Mouse (Mus musculus): Measurements from ENCODE around the gene Pnisr. TPM values are rescaled to one million over a fixed set of nuclear protein-coding genes. Genes with fewer than 3 reads are reported as not detected.

Pnisr gene
- polyA plus RNA-seq (2014; fragmentation: Nextera tagmentation; extraction: Ambion mirVana), result 90.5 and 106 TPM in 2 replicates

DNA sequence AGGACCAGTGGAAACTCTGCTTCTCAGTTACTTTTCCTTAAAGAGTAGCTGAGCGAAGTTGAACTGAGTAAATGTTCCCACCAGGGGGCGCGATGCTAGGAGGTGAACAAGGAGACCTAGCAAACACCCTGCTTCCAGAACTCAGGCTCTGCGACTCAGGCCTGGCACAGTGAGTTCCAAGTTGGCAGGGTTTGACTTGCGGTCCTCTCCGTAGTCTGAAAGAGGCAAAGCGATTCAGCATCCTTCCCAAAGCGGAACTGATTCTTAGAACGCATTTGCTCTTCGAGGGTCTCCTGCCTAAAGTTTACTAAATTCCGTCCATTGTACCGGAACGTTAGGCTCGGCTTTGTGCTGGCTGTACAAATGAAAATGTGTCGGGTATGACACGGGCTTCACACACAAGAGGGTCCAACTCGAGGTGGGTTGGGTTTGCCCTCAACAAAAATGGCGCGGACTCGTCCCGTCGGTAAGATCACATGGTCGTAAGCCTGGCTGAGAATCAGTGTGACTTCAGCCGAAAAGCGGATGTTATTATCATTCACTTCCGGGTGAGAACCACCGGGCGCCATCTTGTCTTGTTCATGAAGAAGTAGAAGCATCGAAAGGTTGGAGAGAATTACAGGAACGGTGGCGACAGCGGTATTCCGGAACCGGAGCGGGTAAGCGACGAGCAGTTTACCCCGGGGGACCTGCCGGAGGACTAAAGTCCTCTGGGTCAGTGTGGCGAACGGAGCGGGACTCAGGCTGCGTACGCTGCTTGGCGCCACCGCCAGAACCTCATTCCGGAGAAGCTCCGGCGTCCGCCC, at the start of gene Pnisr:
Gene Pnisr, plus strand, starts transcription at position 103 of the 806 bp plus-strand sequence.
- under 1% methylated on average over 50 of the region's 50 CpGs for WGBS (ENCODE audit: insufficient replicate concordance)

GRCm38 (mm10) chr4:21801013-21801412, 46.4 kb upstream of the Pnisr start:
- no peak for ATAC-seq (replicated peaks; ENCODE audit: insufficient number of reproducible peaks, low FRiP score, low TSS enrichment)
- H3K4me1 ChIP-seq (ENCODE audit: control insufficient read depth, insufficient read depth, low read length), result no peaks in the 10 kb centered on the region
- no peak overlapping the region for H3K4me3 ChIP-seq (ENCODE audit: low read depth, low read length)
- H3K27me3 ChIP-seq (ENCODE audit: control insufficient read depth, insufficient read depth, low read length), result no peaks in the 10 kb centered on the region
- WGBS (ENCODE audit: insufficient replicate concordance), result 95% methylated on average over 1 of the region's 1 CpGs
- H3K27ac ChIP-seq (ENCODE audit: low read depth, low read length), result no peak overlapping the region
- H3K4me2 ChIP-seq, result no peak overlapping the region
- H3K9me3 ChIP-seq (replicated peaks; ENCODE audit: control insufficient read depth, low read length), result no peaks in the 10 kb centered on the region
- H3K9ac ChIP-seq (ENCODE audit: low read depth, low read length), result no peak overlapping the region
- peaks cover 5% of the 10 kb centered on the region; the same call in 1 of the 2 replicates for H3K36me3 ChIP-seq (ENCODE audit: control insufficient read depth, insufficient read depth, low read length)

More for the DNA sequence above, at the start of gene Pnisr:
- ATAC-seq (replicated peaks; ENCODE audit: insufficient number of reproducible peaks, low FRiP score, low TSS enrichment), result peak; percentile 98
- peak within 1 kb of the TSS; percentile 68 for H3K4me2 ChIP-seq
- H3K27me3 ChIP-seq (ENCODE audit: control insufficient read depth, insufficient read depth, low read length), result no peaks in the 10 kb centered on the region
- no peaks in the 10 kb centered on the region for H3K9me3 ChIP-seq (replicated peaks; ENCODE audit: control insufficient read depth, low read length)
- H3K27ac ChIP-seq (ENCODE audit: low read depth, low read length), result peak within 1 kb of the TSS; percentile 97
- H3K4me1 ChIP-seq (ENCODE audit: control insufficient read depth, insufficient read depth, low read length), result 0 out of 2 replicates have a peak, but pooled peaks cover 3% of the 10 kb centered on the region
- peak within 1 kb of the TSS; percentile 99 for H3K9ac ChIP-seq (ENCODE audit: low read depth, low read length)
- H3K4me3 ChIP-seq (ENCODE audit: low read depth, low read length), result peak within 1 kb of the TSS; percentile 90
- H3K36me3 ChIP-seq (ENCODE audit: control insufficient read depth, insufficient read depth, low read length), result no peaks in the 10 kb centered on the region

GRCm38 (mm10) chr4:21801620-21802019, 45.8 kb upstream of the Pnisr start:
- Histone ChIP-seq H3K27ac (ENCODE audit: low read depth, low read length) (no peak overlapping the region), H3K36me3 (ENCODE audit: control insufficient read depth, insufficient read depth, low read length) (peaks cover 5% of the 10 kb centered on the region; the same call in 1 of the 2 replicates), H3K4me3 (ENCODE audit: low read depth, low read length) (no peak overlapping the region), H3K9me3 (replicated peaks; ENCODE audit: control insufficient read depth, low read length) (no peaks in the 10 kb centered on the region), H3K4me2 (no peak overlapping the region), H3K9ac (ENCODE audit: low read depth, low read length) (no peak overlapping the region), H3K27me3 (ENCODE audit: control insufficient read depth, insufficient read depth, low read length) (no peaks in the 10 kb centered on the region), H3K4me1 (ENCODE audit: control insufficient read depth, insufficient read depth, low read length) (no peaks in the 10 kb centered on the region)
- 78% methylated on average over 2 of the region's 2 CpGs for WGBS (ENCODE audit: insufficient replicate concordance)
- no peak for ATAC-seq (replicated peaks; ENCODE audit: insufficient number of reproducible peaks, low FRiP score, low TSS enrichment)

GRCm38 (mm10) chr4:21807204-21807603, 40.2 kb upstream of the Pnisr start:
- Histone ChIP-seq H3K36me3 (ENCODE audit: control insufficient read depth, insufficient read depth, low read length) (peaks cover 3% of the 10 kb centered on the region; the same call in 1 of the 2 replicates), H3K9ac (ENCODE audit: low read depth, low read length) (no peak overlapping the region), H3K27ac (ENCODE audit: low read depth, low read length) (no peak overlapping the region), H3K27me3 (ENCODE audit: control insufficient read depth, insufficient read depth, low read length) (no peaks in the 10 kb centered on the region), H3K4me2 (no peak overlapping the region), H3K4me3 (ENCODE audit: low read depth, low read length) (no peak overlapping the region), H3K9me3 (replicated peaks; ENCODE audit: control insufficient read depth, low read length) (no peaks in the 10 kb centered on the region), H3K4me1 (ENCODE audit: control insufficient read depth, insufficient read depth, low read length) (no peaks in the 10 kb centered on the region)
- WGBS (ENCODE audit: insufficient replicate concordance), result 80% methylated on average over 5 of the region's 5 CpGs
- ATAC-seq (replicated peaks; ENCODE audit: insufficient number of reproducible peaks, low FRiP score, low TSS enrichment), result no peak

DNA sequence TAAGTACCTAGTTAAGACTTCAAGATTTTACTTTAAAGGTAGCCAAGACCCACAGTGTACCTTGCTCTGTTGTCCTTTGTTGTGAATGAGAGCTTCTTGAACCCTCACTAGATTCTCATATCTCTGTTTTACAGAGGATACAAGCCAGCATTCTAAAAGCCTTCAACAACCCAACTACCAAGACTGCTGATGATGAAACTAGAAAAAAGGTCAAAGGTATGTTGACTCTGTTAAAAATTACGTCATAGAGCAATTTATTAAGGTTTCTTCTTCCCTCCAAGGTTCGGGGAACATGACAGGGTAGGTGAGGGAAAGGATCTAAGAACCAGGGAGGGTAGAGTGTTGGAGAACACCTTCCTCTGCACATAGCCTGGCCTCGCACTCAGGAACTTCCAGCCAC, 36.8 kb upstream of the Pnisr start:
- Histone ChIP-seq H3K9ac (ENCODE audit: low read depth, low read length) (no peak overlapping the region), H3K27me3 (ENCODE audit: control insufficient read depth, insufficient read depth, low read length) (no peaks in the 10 kb centered on the region), H3K36me3 (ENCODE audit: control insufficient read depth, insufficient read depth, low read length) (0 out of 2 replicates have a peak, but pooled peaks cover under 1% of the 10 kb centered on the region), H3K4me3 (ENCODE audit: low read depth, low read length) (no peak overlapping the region), H3K4me2 (no peak overlapping the region), H3K4me1 (ENCODE audit: control insufficient read depth, insufficient read depth, low read length) (no peaks in the 10 kb centered on the region), H3K27ac (ENCODE audit: low read depth, low read length) (no peak overlapping the region), H3K9me3 (replicated peaks; ENCODE audit: control insufficient read depth, low read length) (no peaks in the 10 kb centered on the region)
- no peak for ATAC-seq (replicated peaks; ENCODE audit: insufficient number of reproducible peaks, low FRiP score, low TSS enrichment)
- 93% methylated on average over 3 of the region's 3 CpGs for WGBS (ENCODE audit: insufficient replicate concordance)

GRCm38 (mm10) chr4:21812635-21813034, 34.7 kb upstream of the Pnisr start:
- Histone ChIP-seq H3K9ac (ENCODE audit: low read depth, low read length) (no peak overlapping the region), H3K27ac (ENCODE audit: low read depth, low read length) (no peak overlapping the region), H3K9me3 (replicated peaks; ENCODE audit: control insufficient read depth, low read length) (no peaks in the 10 kb centered on the region), H3K4me3 (ENCODE audit: low read depth, low read length) (no peak overlapping the region), H3K4me1 (ENCODE audit: control insufficient read depth, insufficient read depth, low read length) (no peaks in the 10 kb centered on the region), H3K27me3 (ENCODE audit: control insufficient read depth, insufficient read depth, low read length) (no peaks in the 10 kb centered on the region), H3K4me2 (no peak overlapping the region), H3K36me3 (ENCODE audit: control insufficient read depth, insufficient read depth, low read length) (0 out of 2 replicates have a peak, but pooled peaks cover 3% of the 10 kb centered on the region)
- no peak for ATAC-seq (replicated peaks; ENCODE audit: insufficient number of reproducible peaks, low FRiP score, low TSS enrichment)
- WGBS (ENCODE audit: insufficient replicate concordance), result 89% methylated on average over 6 of the region's 6 CpGs

DNA sequence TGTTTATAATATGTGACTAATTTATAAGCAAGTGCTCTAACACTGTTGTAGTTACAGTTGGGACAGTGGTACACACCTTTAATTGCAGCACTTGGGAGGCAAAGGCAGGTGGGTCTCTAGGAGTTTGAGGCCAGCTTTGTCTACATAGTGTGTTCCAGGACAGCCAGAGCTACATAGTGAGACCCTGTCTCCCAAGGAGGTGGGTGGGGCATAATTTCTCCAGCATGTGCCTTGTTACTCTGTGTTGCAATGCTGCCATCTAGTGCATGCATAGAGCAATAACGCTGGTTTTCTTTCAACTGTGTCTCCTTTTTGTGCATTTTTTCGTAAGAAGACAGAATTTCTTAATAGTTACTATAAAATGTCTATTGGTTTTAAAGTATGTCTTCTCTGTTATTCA, 33.4 kb upstream of the Pnisr start:
- Histone ChIP-seq H3K36me3 (ENCODE audit: control insufficient read depth, insufficient read depth, low read length) (0 out of 2 replicates have a peak, but pooled peaks cover 3% of the 10 kb centered on the region), H3K9me3 (replicated peaks; ENCODE audit: control insufficient read depth, low read length) (no peaks in the 10 kb centered on the region), H3K4me3 (ENCODE audit: low read depth, low read length) (no peak overlapping the region), H3K4me2 (no peak overlapping the region), H3K9ac (ENCODE audit: low read depth, low read length) (no peak overlapping the region), H3K27ac (ENCODE audit: low read depth, low read length) (no peak overlapping the region), H3K27me3 (ENCODE audit: control insufficient read depth, insufficient read depth, low read length) (no peaks in the 10 kb centered on the region), H3K4me1 (ENCODE audit: control insufficient read depth, insufficient read depth, low read length) (no peaks in the 10 kb centered on the region)
- ATAC-seq (replicated peaks; ENCODE audit: insufficient number of reproducible peaks, low FRiP score, low TSS enrichment), result 0 out of 2 replicates have a peak, but pooled peaks have one; percentile 22
- WGBS (ENCODE audit: insufficient replicate concordance), result 44% methylated on average over 2 of the region's 2 CpGs

DNA sequence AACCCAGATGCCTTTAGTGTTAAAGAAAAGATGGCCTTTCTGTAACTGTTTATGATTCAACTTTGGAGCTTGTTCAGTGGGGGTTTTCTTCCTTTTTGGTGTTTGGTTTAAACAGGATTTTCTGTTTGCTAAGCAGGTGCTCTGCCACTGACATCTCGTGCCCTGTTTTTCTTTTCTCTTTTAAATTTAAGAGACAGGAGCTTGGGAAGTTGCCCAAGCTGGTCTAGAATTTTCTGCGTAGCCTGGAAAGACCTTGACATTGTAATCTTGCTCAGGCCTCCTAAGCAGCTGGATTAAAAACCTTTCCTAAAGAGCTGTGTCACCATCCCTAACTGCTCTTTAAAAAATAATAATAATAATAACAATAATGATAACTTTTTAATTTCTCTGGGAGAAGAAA, 20.8 kb upstream of the Pnisr start:
- Histone ChIP-seq H3K27ac (ENCODE audit: low read depth, low read length) (no peak overlapping the region), H3K4me1 (ENCODE audit: control insufficient read depth, insufficient read depth, low read length) (no peaks in the 10 kb centered on the region), H3K27me3 (ENCODE audit: control insufficient read depth, insufficient read depth, low read length) (no peaks in the 10 kb centered on the region), H3K4me2 (no peak overlapping the region), H3K9ac (ENCODE audit: low read depth, low read length) (no peak overlapping the region), H3K36me3 (ENCODE audit: control insufficient read depth, insufficient read depth, low read length) (peaks cover 3% of the 10 kb centered on the region; the same call in 1 of the 2 replicates), H3K9me3 (replicated peaks; ENCODE audit: control insufficient read depth, low read length) (no peaks in the 10 kb centered on the region), H3K4me3 (ENCODE audit: low read depth, low read length) (no peak overlapping the region)
- WGBS (ENCODE audit: insufficient replicate concordance), result 84% methylated on average over 2 of the region's 2 CpGs
- no peak for ATAC-seq (replicated peaks; ENCODE audit: insufficient number of reproducible peaks, low FRiP score, low TSS enrichment)

Data from heart, embryonic 11.5 days (tissue).